Comparison of ENCODE assay signal across 8 mouse cellular contexts in genomic region chr9:56996028-56996346, GRCm38 (mm10). TPM values are rescaled to one million over a fixed set of nuclear protein-coding genes. Genes with fewer than 3 reads are reported as not detected.
DNase-seq lines count a peak whose midpoint lies in the region; ATAC-seq and TF ChIP-seq lines count a peak whose summit lies in the region.

No protein-coding gene starts in this region.

- DNase-seq in gastrocnemius, adult 18-20 months (ENCODE audit: low spot score): peak; percentile 15
- no peak for DNase-seq in gastrocnemius, postnatal 14 days
- DNase-seq in G1E (ENCODE audit: low spot score): peak; percentile 16
- DNase-seq in cerebellum, postnatal 14 days: peak; percentile 37 to 42
- DNase-seq in kidney, postnatal 14 days: peak; percentile 32
- DNase-seq in lung, postnatal 14 days: peak; percentile 18

- intact Hi-C loops in gastrocnemius, postnatal 14 days (cut with DNase I; ENCODE audit: low total_unique reads): no loop called here

- no peak for TF ChIP-seq CTCF in G1E (IDR thresholded peaks at IDR 0.05; ENCODE audit: low read depth, low read length)

- no peaks in the 10 kb centered on the region for H3K27me3 ChIP-seq in G1E (ENCODE audit: insufficient read depth, low read length)
- H3K27me3 ChIP-seq in heart, embryonic 13.5 days (replicated peaks): no peaks in the 10 kb centered on the region
- no peaks in the 10 kb centered on the region for H3K27me3 ChIP-seq in stomach, embryonic 14.5 days (ENCODE audit: control insufficient read depth, insufficient read depth, low read length)

- peak overlapping the region; percentile 83 for H3K4me3 ChIP-seq in G1E (ENCODE audit: low read depth, low read length)
- peak overlapping the region; percentile 77 for H3K4me3 ChIP-seq in heart, embryonic 13.5 days
- H3K4me3 ChIP-seq in stomach, embryonic 14.5 days (ENCODE audit: low read depth, low read length): peak overlapping the region; percentile 88

- H3K9ac ChIP-seq in heart, embryonic 13.5 days: peak overlapping the region; percentile 97
- peak overlapping the region; percentile 95 for H3K9ac ChIP-seq in stomach, embryonic 14.5 days (replicated peaks; ENCODE audit: low read depth, low read length)

- peaks cover 10% of the 10 kb centered on the region for H3K36me3 ChIP-seq in G1E (replicated peaks)
- 0 out of 2 replicates have a peak, but pooled peaks cover 7% of the 10 kb centered on the region for H3K36me3 ChIP-seq in heart, embryonic 13.5 days
- no peaks in the 10 kb centered on the region for H3K36me3 ChIP-seq in stomach, embryonic 14.5 days (ENCODE audit: control insufficient read depth, insufficient read depth, low read length)

- H3K9me3 ChIP-seq in G1E (replicated peaks): no peaks in the 10 kb centered on the region
- H3K9me3 ChIP-seq in heart, embryonic 13.5 days: no peaks in the 10 kb centered on the region
- H3K9me3 ChIP-seq in stomach, embryonic 14.5 days (ENCODE audit: control insufficient read depth, low read depth, low read length): no peaks in the 10 kb centered on the region

- 0% methylated on average over 5 of the region's 5 CpGs for WGBS in heart, embryonic 13.5 days
- WGBS in stomach, embryonic 14.5 days: 0% methylated on average over 5 of the region's 5 CpGs

- H3K27ac ChIP-seq in heart, embryonic 13.5 days (replicated peaks): peak overlapping the region; percentile 97
- H3K27ac ChIP-seq in stomach, embryonic 14.5 days (ENCODE audit: low read length): peak overlapping the region; percentile 97

- H3K4me2 ChIP-seq in heart, embryonic 13.5 days: peak overlapping the region; percentile 74
- H3K4me2 ChIP-seq in stomach, embryonic 14.5 days (replicated peaks; ENCODE audit: low read depth, low read length): peak overlapping the region; percentile 82

- H3K4me1 ChIP-seq in G1E (ENCODE audit: insufficient read depth, low read depth, low read length): peaks cover 33% of the 10 kb centered on the region
- peaks cover 21% of the 10 kb centered on the region for H3K4me1 ChIP-seq in heart, embryonic 13.5 days
- H3K4me1 ChIP-seq in stomach, embryonic 14.5 days (ENCODE audit: control insufficient read depth, insufficient read depth, low read length): no peaks in the 10 kb centered on the region; the same call in 1 of the 2 replicates

- no peak for ATAC-seq in G1E (ENCODE audit: extremely low read depth, insufficient number of reproducible peaks, low FRiP score, poor library complexity, severe bottlenecking)
- ATAC-seq in heart, embryonic 13.5 days (ENCODE audit: extremely low read depth, insufficient number of reproducible peaks, low FRiP score, low TSS enrichment): no peak
- 0 out of 2 replicates have a peak, but pooled peaks have one; percentile 1 for ATAC-seq in stomach, embryonic 14.5 days (ENCODE audit: insufficient number of reproducible peaks, insufficient read depth, low FRiP score, low read depth)

RNA-seq across cellular contexts. Expression of gene Ptpn9, which starts 1.3 kb away (rescaled TPM):
- 1 to 10 TPM; 3.3 to 4.7 TPM for total RNA-seq in gastrocnemius, adult 18-20 months (2021)
- total RNA-seq in gastrocnemius, postnatal 14 days (2021): 1 to 10 TPM; 8.6 to 9.2 TPM
- total RNA-seq in G1E (2014; fragmentation: Nextera tagmentation) (29.6 and 36.1 TPM in 2 replicates), G1E (2017) (26.2 and 29.2 TPM in 2 replicates)
- polyA plus RNA-seq in G1E (2012): 62.4 and 69.9 TPM in 2 replicates
- 13.8 and 14.8 TPM in 2 replicates for polyA plus RNA-seq in heart, embryonic 13.5 days (2015; fragmentation: Nextera tagmentation; extraction: Ambion mirVana)
- polyA plus RNA-seq in stomach, embryonic 14.5 days (2014; fragmentation: Nextera tagmentation; extraction: Ambion mirVana): 28.0 and 32.6 TPM in 2 replicates

RNA-seq across cellular contexts. Expression of gene Snupn, which starts 45.3 kb away (rescaled TPM):
- 10 to 100 TPM; 10.8 to 11.5 TPM for total RNA-seq in gastrocnemius, adult 18-20 months (2021)
- 1 to 10 TPM; 7.3 to 7.4 TPM for total RNA-seq in gastrocnemius, postnatal 14 days (2021)
- 18.2 and 19.2 TPM in 2 replicates for total RNA-seq in G1E (2014; fragmentation: Nextera tagmentation)
- 18.7 and 21.3 TPM in 2 replicates for total RNA-seq in G1E (2017)
- polyA plus RNA-seq in G1E (2012): 1.7 and 2.4 TPM in 2 replicates
- 17.4 and 17.8 TPM in 2 replicates for polyA plus RNA-seq in heart, embryonic 13.5 days (2015; fragmentation: Nextera tagmentation; extraction: Ambion mirVana)
- 19.5 and 21.9 TPM in 2 replicates for polyA plus RNA-seq in stomach, embryonic 14.5 days (2014; fragmentation: Nextera tagmentation; extraction: Ambion mirVana)

RNA-seq across cellular contexts. Expression of gene Imp3, which starts 58.7 kb away (rescaled TPM):
- 10 to 100 TPM; 46.7 to 51.6 TPM for total RNA-seq in gastrocnemius, adult 18-20 months (2021)
- total RNA-seq in gastrocnemius, postnatal 14 days (2021): 10 to 100 TPM; 40.1 to 43.1 TPM
- total RNA-seq in G1E (2014; fragmentation: Nextera tagmentation) (42.1 and 49.6 TPM in 2 replicates), G1E (2017) (67.1 and 72.5 TPM in 2 replicates)
- 61.8 and 68.6 TPM in 2 replicates for polyA plus RNA-seq in G1E (2012)
- 61.8 and 63.2 TPM in 2 replicates for polyA plus RNA-seq in heart, embryonic 13.5 days (2015; fragmentation: Nextera tagmentation; extraction: Ambion mirVana)
- 76.8 and 78.1 TPM in 2 replicates for polyA plus RNA-seq in stomach, embryonic 14.5 days (2014; fragmentation: Nextera tagmentation; extraction: Ambion mirVana)
